Mouse (Mus musculus): Measurements from ENCODE around the gene Fam162b. TPM values are rescaled to one million over a fixed set of nuclear protein-coding genes. Genes with fewer than 3 reads are reported as not detected.

Gene Fam162b
- total RNA-seq (2021) = not detected
- long read RNA-seq, experiment 1 = 0 reads
- long read RNA-seq, experiment 2 = 0 reads

DNA sequence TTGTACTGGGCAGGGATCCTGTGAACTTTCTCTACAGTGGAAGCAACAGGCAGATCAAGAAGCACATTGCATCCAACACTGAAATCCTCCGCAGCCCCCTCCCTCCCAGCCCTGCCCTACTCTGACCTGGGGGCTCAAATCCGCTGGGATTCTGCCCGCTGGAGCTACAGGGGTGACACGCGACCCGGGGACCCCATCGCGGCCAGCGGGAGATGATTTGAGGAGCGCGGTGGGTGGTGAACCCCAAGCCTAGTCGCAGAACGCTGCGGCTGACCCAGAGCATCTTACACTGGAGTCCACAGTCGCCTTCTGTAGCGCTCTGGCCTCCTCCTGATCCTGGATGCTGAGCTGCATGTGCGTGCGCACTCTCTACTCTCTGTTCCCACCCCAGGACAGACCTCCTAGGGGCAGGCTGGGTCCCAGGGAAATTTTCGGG is at the start of gene Fam162b:
Gene Fam162b, minus strand, starts transcription at position 379 of the 436 bp plus-strand sequence.
- DNase-seq (ENCODE audit: low spot score in 2 of 2) = no peak

DNA sequence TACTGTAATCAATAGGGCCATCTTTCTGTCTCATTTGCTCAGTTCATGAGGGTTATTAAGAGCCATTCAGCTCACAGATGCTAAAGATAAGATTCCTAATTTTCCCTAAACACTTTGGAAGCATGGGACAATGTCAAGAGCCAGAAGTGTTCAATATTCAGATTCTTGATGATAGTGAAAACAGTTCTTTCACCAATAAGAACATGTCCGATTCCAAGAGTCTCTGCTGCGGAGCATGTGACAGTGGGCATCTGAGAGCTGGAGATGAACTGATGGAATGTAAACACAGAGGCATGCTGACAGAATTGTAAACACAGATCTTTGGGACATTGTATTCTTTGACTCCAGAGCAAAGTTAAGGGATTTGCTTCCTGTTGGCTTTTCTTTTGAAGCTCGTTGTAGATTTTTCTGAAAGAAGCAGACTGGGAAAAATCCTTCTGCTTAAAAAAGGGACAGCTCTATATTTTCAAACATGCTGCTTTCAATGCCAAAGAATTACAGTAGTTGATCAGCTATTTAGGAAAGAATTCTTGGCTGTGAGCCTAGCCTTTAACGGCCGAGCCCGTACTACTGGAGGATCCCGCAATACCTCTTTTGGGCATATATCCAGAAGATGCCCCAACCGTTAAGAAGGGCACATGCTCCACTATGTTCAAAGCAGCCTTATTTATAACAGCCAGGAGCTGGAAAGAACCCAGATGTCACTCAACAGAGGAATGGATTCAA is 41.3 kb upstream of the Fam162b start, which contains the start of gene Gprc6a:
Gene Gprc6a, minus strand, starts transcription at position 51 of the 726 bp plus-strand sequence.
- DNase-seq (ENCODE audit: low spot score in 2 of 2) = no peak

GRCm38 (mm10) chr10:51621193-51621592 is 30.9 kb upstream of the Fam162b start:
- no peak for DNase-seq (ENCODE audit: low spot score in 2 of 2)

GRCm38 (mm10) chr10:51620126-51620525 is 29.8 kb upstream of the Fam162b start:
- DNase-seq (ENCODE audit: low spot score in 2 of 2) = no peak

- no peak for DNase-seq (ENCODE audit: low spot score in 2 of 2)
Measured at GRCm38 (mm10) chr10:51618538-51618937, 28.2 kb upstream of the Fam162b start.

GRCm38 (mm10) chr10:51614826-51615590 is 24.7 kb upstream of the Fam162b start:
- DNase-seq (ENCODE audit: low spot score in 2 of 2) = no peak

GRCm38 (mm10) chr10:51613421-51613820 is 23.1 kb upstream of the Fam162b start:
- no peak for DNase-seq (ENCODE audit: low spot score in 2 of 2)

GRCm38 (mm10) chr10:51611969-51612682 is 21.8 kb upstream of the Fam162b start:
- DNase-seq (ENCODE audit: low spot score in 2 of 2) = no peak

DNA sequence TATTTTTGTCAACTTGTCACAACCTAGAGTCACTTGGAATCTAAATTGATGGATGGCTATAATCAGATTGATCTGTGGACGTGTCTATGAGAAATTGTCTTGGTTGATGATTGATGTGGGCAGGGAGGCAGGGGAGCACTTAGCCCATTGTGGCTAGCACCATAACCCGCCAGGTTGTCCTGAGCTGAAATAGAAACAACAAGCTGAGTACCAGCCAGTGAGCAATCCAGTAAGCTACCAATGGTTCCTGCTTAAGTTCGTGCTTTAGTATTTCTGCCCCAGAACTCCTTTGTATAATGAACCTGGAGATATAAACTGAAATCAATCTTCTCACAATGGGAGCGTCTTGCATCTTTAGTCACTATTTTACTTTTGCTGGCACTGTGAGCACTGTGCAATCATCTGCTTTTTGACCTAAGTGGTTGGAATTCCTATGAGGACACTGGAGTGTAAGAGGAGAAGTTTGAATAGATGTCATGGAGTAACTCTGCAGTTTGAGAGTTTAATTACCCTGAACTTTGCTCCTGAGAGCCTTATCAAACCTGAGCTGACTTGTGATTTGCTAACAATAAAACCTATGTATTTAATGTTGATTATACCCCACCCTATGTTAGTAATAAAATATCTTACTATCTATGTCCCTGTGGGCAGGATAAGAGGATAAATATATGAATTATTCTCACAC is 19.6 kb upstream of the Fam162b start:
- no peak for DNase-seq (ENCODE audit: low spot score in 2 of 2)

DNA sequence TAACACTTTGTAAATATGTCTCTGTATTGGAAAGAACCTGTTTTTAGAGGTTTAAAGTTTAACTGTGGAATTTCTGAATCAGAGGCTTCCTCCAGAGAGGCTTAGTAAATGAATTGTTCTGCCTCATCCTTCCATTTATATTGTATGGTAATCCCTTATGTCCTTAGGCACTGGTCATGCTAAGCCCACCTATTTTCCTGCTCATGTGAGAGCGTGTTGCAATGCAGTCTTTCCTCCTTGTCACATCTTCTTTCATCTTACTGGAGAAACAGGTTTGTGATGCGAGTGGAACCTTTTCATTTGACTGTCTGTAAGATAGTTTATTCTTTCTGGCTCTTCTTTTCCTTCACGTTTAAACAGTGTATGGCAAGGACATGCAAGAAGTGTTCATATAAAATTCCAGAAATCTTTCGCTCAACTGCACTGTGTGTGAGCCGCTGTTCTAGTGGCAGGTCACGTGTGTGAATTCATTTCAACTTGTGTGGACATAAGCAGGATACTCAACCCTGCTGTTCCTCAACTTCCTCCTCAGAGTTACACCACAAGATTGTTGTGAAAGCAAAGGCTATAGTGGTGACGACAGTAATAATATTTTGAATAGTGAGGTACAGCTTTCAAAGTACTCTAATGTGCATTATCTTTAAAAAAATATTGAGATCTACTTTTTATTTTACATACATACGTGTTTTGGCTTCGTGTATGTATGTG is 6.8 kb upstream of the Fam162b start:
- DNase-seq (ENCODE audit: low spot score in 2 of 2) = no peak

- DNase-seq (ENCODE audit: low spot score in 2 of 2) = no peak
Measured at GRCm38 (mm10) chr10:51595001-51595931, 4.9 kb upstream of the Fam162b start.

GRCm38 (mm10) chr10:51591574-51591973 is 1.3 kb upstream of the Fam162b start:
- DNase-seq (ENCODE audit: low spot score in 2 of 2) = no peak

DNA sequence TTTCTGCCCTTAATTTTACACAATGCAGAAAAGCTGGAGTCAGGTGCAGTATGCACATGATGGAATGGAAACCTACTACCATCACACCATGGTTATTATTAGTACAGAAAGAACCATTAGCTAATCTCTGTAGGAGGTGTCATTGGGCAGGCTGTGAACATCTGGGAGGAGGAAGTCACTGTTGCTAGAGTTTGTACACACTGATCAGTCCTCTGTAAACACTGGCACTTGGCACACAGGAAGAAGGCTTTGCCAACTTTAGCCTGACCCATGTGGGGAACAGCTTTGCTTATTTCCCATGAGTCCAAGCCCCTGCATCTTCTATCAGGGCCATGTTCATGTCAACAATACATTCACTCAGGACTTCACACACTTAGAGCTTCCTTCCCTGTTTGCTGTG is 5.4 kb downstream of the Fam162b start:
- no peak for DNase-seq (ENCODE audit: low spot score in 2 of 2)

GRCm38 (mm10) chr10:51584378-51584777 is 5.9 kb downstream of the Fam162b start:
- DNase-seq (ENCODE audit: low spot score in 2 of 2) = no peak

DNA sequence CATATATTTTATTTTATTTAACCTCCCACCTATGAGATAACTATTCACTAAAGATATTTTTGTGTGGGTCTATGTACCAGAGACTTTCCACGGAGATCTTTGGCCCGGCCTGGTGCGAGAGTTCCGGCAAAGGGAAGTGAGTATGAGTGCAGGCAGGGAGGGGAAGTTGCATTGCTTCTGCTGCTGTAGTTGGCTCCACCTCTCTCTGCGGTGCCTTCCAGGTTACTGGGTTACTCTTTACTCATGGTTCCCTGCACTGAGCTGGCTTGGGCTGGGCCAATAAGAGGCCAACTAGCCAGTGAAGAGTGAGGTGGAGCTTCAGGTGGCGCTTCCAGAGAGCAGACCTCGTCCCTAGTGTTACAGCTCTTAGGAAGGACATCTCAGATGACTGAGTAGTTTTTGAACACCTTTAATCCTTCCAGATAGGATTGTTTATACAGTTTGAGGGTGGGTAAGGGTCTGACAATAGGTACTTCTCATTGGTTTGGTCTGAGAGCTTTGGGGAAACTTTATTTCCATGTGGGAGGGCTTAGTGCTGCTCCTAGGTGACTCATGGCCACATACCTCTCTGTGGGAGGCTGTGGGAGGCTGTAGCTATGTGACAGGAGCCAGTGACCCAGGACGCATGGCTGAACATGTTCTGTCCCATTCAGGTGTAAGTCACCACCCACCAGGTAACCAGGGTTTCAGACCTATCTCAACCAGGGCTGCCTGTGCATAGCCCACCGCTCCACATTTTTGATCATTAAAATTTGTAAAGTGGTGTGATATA is 18.9 kb downstream of the Fam162b start:
- DNase-seq (ENCODE audit: low spot score in 2 of 2) = no peak

DNA sequence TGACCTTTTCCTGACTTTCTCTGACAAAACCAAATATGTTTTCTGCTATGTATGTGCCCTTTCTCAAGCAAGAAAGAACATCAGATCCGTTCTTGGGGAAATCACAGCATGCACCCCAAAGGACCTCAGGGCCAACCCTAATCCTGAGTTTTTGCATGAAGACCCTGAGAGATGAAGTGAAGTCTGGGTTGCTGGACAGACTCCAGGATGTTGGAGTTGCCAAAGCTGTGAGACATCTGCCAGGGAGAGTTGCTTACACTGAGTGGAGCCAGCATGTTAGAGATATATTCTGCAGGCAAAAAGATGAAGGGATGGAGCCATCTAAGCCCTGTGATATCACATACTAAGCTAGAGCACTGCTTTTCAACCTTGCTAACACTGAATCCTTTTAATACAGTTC is 34.3 kb downstream of the Fam162b start:
- no peak for DNase-seq (ENCODE audit: low spot score in 2 of 2)

- DNase-seq (ENCODE audit: low spot score in 2 of 2) = peak; percentile 65 to 72
Measured at GRCm38 (mm10) chr10:51553348-51554123, 36.8 kb downstream of the Fam162b start.
